Mouse (Mus musculus) liver, adult 2 months (tissue): ENCODE results near the gene Slc29a1. TPM values are rescaled to one million over a fixed set of nuclear protein-coding genes. Genes with fewer than 3 reads are reported as not detected.

ENCODE experiments used
- DNase-seq: peaks from one replicate; pipeline ENCODE4 v3.0.0-alpha.2; 2011; ENCODE audit warnings: low read depth, low spot score; ENCODE audit errors: extremely low read depth
- H3K27ac ChIP-seq: fragments of 200-500 bp; replicated peaks from 2 replicates; pipeline ENCODE4 v1.5.1; 2012; ENCODE audit warnings: low read depth, mild to moderate bottlenecking, control low read depth, inconsistent platforms, low read length; ENCODE audit not compliant: insufficient read depth
- H3K27me3 ChIP-seq: fragments of 200-500 bp; 2 replicates; pipeline ENCODE4 v1.6.1; 2012; ENCODE audit warnings: mild to moderate bottlenecking, moderate library complexity, low read length, inconsistent platforms; ENCODE audit not compliant: control insufficient read depth, insufficient read depth
- H3K36me3 ChIP-seq: fragments of 200-500 bp; 2 replicates; pipeline ENCODE4 v1.6.1; 2012; ENCODE audit warnings: low read length, inconsistent platforms; ENCODE audit not compliant: control insufficient read depth, insufficient read depth
- H3K4me1 ChIP-seq: fragments of 200-500 bp; 2 replicates; pipeline ENCODE4 v1.6.1; 2011; ENCODE audit warnings: low read length; ENCODE audit not compliant: control insufficient read depth, insufficient read depth
- H3K4me3 ChIP-seq: fragments of 200-500 bp; 2 replicates; pipeline ENCODE4 v1.5.1; 2011; ENCODE audit warnings: low read depth, mild to moderate bottlenecking, control low read depth, low read length, moderate library complexity; ENCODE audit not compliant: insufficient read depth
- H3K79me2 ChIP-seq: fragments of 200-500 bp; 2 replicates; pipeline ENCODE4 v1.6.1; 2012; ENCODE audit warnings: inconsistent platforms, mild to moderate bottlenecking, low read length, moderate library complexity; ENCODE audit not compliant: control insufficient read depth, insufficient read depth
- H3K9ac ChIP-seq: fragments of 200-500 bp; 2 replicates; pipeline ENCODE4 v1.6.1; 2012; ENCODE audit warnings: low read depth, mild to moderate bottlenecking, control low read depth, inconsistent platforms, low read length
- CTCF ChIP-seq: fragments of 200-500 bp; IDR thresholded peaks from 2 replicates; pipeline ENCODE4 v1.5.1; 2011; ENCODE audit warnings: low read depth, low read length, control low read depth
- POLR2A ChIP-seq: fragments of 200-500 bp; IDR thresholded peaks from 2 replicates; pipeline ENCODE4 v1.6.1; 2011; ENCODE audit warnings: low read length, control low read depth; ENCODE audit not compliant: insufficient read depth; ENCODE audit errors: extremely low read depth
- WGBS: fragments of 180-500 bp; shearing (Covaris S2); methylation state at CpG from one replicate; pipeline ENCODE4 v1.1.7; 2018; 5-methylcytosine and 5-hydroxymethylcytosine counted together
- polyA plus RNA-seq: library from polyadenylated mRNA; depleted of rRNA; stranded (reverse); fragments of >200 nt; gene quantifications from 2 replicates; pipeline ENCODE4 v1.2.3, GENCODE M21; 2012
- total RNA-seq: library from RNA; depleted of rRNA; stranded (reverse); fragments of >200 nt; gene quantifications from 2 replicates; pipeline ENCODE4 v1.2.3, GENCODE M21; 2014

Slc29a1 gene
- total and polyA plus RNA-seq, 2 experiments: 220 to 618 TPM

DNA sequence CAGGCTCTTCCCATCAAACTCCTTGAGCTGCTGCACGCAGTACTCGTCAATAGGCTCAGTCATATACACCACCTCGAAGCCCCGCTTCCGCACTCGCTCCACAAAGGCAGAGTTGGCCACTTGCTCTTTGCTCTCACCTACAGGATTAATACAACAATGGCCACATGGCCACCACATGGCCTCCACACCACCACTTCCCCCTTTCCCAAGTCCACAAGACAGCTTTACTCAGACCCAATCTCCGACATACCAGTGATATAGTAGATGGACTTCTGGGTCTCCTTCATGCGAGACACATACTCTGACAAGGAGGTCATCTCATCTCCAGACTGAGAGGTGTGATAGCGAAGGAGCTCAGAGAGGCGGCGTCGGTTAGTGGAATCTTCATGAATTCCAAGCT is 30.4 kb downstream of the Slc29a1 start:
- TF ChIP-seq POLR2A: no peak
- no peak for TF ChIP-seq CTCF
- Histone ChIP-seq H3K4me3 (no peak overlapping the region), H3K9ac (no peak overlapping the region), H3K27ac (no peak overlapping the region), H3K79me2 (peaks cover 12% of the 10 kb centered on the region), H3K4me1 (peaks cover 30% of the 10 kb centered on the region), H3K36me3 (peaks cover 48% of the 10 kb centered on the region), H3K27me3 (no peaks in the 10 kb centered on the region)
- 86% methylated on average over 12 of the region's 12 CpGs for WGBS
- peak; percentile 34 for DNase-seq

GRCm38 (mm10) chr17:45567162-45567601 is 32.2 kb downstream of the Slc29a1 start:
- Histone ChIP-seq H3K36me3 (peaks cover 48% of the 10 kb centered on the region), H3K27ac (peak overlapping the region; percentile 70), H3K27me3 (no peaks in the 10 kb centered on the region), H3K4me3 (no peak overlapping the region), H3K9ac (peak overlapping the region; percentile 16; the same call in 1 of the 2 replicates), H3K79me2 (peaks cover 5% of the 10 kb centered on the region), H3K4me1 (peaks cover 30% of the 10 kb centered on the region)
- TF ChIP-seq CTCF (no peak), POLR2A (no peak)
- WGBS: 45% methylated on average over 4 of the region's 4 CpGs
- peak; percentile 82 for DNase-seq

GRCm38 (mm10) chr17:45566360-45567161 is 32.8 kb downstream of the Slc29a1 start:
- TF ChIP-seq POLR2A: no peak
- TF ChIP-seq CTCF: no peak
- H3K79me2 ChIP-seq: peaks cover 5% of the 10 kb centered on the region
- peak overlapping the region; percentile 16; the same call in 1 of the 2 replicates for H3K9ac ChIP-seq
- H3K4me1 ChIP-seq: peaks cover 30% of the 10 kb centered on the region
- H3K27me3 ChIP-seq: no peaks in the 10 kb centered on the region
- WGBS: 57% methylated on average over 18 of the region's 18 CpGs
- peaks cover 46% of the 10 kb centered on the region for H3K36me3 ChIP-seq
- peak overlapping the region; percentile 70 for H3K27ac ChIP-seq
- DNase-seq: peak; percentile 73
- no peak overlapping the region for H3K4me3 ChIP-seq

GRCm38 (mm10) chr17:45566031-45566359 is 33.4 kb downstream of the Slc29a1 start:
- WGBS: 87% methylated on average over 1 of the region's 1 CpGs
- DNase-seq: no peak
- Histone ChIP-seq H3K9ac (no peak overlapping the region), H3K4me1 (peaks cover 27% of the 10 kb centered on the region), H3K79me2 (peaks cover 5% of the 10 kb centered on the region), H3K27me3 (no peaks in the 10 kb centered on the region), H3K4me3 (no peak overlapping the region), H3K36me3 (peaks cover 40% of the 10 kb centered on the region), H3K27ac (no peak overlapping the region)
- TF ChIP-seq POLR2A: no peak
- no peak for TF ChIP-seq CTCF

DNA sequence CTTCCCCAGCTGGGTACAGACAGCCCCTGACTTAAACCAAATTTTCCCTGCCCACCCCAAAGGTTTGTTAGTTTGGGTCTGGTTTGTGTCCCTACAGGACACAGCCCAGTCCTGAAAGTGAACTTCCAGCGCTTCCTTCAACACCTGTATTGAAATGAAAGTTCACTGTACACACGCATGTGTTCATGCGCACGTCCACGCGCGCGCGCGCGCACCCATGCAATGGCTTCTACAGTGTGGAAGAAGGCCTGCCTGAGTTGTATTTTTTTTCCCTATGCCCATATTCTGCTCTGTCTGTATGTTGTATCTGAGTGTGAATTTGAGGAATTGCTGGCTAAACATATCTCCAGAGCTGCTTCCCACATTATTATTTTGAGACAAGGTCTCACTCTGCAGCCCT is 34.3 kb downstream of the Slc29a1 start:
- Histone ChIP-seq H3K9ac (no peak overlapping the region), H3K4me1 (peaks cover 21% of the 10 kb centered on the region), H3K4me3 (no peak overlapping the region), H3K36me3 (peaks cover 31% of the 10 kb centered on the region), H3K27me3 (no peaks in the 10 kb centered on the region), H3K79me2 (peaks cover 5% of the 10 kb centered on the region), H3K27ac (no peak overlapping the region)
- WGBS: 88% methylated on average over 11 of the region's 11 CpGs
- no peak for TF ChIP-seq CTCF
- TF ChIP-seq POLR2A: no peak
- DNase-seq: no peak

DNA sequence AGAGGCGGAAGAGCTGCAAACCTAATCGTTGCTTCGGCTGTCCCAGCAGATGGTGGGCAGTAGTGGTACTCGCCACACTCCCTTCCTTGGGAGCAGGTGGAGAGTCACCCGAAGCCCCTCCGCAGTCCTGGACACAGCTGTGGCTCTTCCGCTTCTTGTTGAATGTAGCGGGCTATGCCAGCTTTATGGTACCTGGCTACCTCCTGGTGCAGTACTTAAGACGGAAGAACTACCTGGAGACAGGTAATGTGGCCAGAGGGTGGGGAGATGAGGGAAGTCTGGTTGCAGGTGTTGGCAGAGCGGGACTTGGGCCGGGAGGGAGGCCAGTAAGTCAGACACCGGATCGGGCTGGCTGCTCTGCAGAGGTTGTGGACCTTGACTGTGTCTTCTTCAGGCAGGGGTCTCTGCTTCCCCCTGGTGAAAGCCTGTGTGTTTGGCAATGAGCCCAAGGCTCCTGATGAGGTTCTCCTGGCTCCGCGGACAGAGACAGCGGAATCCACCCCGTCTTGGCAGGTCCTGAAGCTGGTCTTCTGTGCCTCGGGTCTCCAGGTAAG is 34.8 kb downstream of the Slc29a1 start:
- peak overlapping the region; percentile 86 for H3K4me3 ChIP-seq
- H3K9ac ChIP-seq: peak overlapping the region; percentile 95
- peaks cover 26% of the 10 kb centered on the region for H3K36me3 ChIP-seq
- no peaks in the 10 kb centered on the region for H3K27me3 ChIP-seq
- peaks cover 17% of the 10 kb centered on the region for H3K4me1 ChIP-seq
- H3K27ac ChIP-seq: peak overlapping the region; percentile 55; the same call in 1 of the 2 replicates
- H3K79me2 ChIP-seq: peaks cover 5% of the 10 kb centered on the region
- peak; percentile 31 for DNase-seq
- no peak for TF ChIP-seq POLR2A
- no peak for TF ChIP-seq CTCF
- WGBS: 16% methylated on average over 18 of the region's 18 CpGs
